Mouse (Mus musculus): ENCODE data around the gene Timp4.

GRCm38 (mm10) chr6:115274705-115275104 lies 22.7 kb upstream of the Timp4 start:
- TF ChIP-seq CTCF (IDR thresholded peaks at IDR 0.05; ENCODE audit: control insufficient read depth, insufficient read depth, insufficient replicate concordance, low read depth, low read length) = no peak
- no peak for TF ChIP-seq POLR2A (IDR thresholded peaks at IDR 0.05; ENCODE audit: control insufficient read depth, low read depth, low read length)
